Mouse (Mus musculus): ENCODE measurements around the gene St3gal2. TPM values are rescaled to one million over a fixed set of nuclear protein-coding genes. Genes with fewer than 3 reads are reported as not detected.
A peak's percentile ranks its signal among the peaks of the same experiment; 100 is the strongest.

The St3gal2 gene
- total RNA-seq (2021) (10 to 100 TPM; 20.2 to 22.0 TPM), polyA plus RNA-seq (2012; rRNA removed) (25.9 and 34.8 TPM in 2 replicates)
- long read RNA-seq, full-length matches to known transcripts: 14 of 21 reads
- long read RNA-seq, partial matches to known transcripts: 5 of 21 reads
- long read RNA-seq, other reads (novel, unspliced or antisense): 2 of 21 reads

DNA sequence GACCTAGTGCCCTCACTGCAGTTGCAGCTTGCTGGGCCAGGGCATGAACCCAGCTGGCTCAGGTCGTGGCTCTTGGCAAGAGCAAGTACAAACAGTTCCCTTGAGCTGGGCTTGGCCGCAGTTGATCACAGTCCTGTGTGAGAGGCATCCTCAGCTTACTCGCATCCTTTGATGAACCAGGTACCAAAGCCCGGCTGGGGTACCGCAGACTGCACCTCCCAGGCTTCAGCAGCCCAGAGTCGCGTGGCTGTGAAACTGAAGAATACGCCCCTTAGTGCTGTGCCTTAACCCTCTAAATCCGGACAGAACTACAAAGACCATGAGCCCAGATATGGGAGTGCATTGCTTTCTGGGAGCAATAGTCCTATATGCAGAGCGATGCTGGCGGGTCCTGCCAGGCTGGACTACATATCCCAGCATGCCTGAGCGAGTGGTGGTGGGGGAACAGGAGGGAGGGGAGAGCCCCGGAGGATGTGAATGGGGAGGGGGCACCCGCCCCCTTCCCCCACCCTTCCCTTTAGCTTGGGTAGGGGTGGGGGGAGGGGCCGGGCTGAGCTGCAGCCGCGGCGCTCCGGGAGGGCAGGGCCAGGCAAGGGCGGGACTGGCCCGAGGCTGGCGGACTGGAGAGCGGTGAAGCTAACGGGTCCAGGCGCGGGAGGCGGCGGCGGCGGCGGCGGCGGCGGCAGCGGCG lies at the start of gene St3gal2:
Gene St3gal2 (plus strand): TSS at position 582 of the 691 bp plus-strand sequence.
- intact Hi-C loops (cut with DNase I): loop anchor here (2.0 kb wide), 3 partner anchors 15 to 45 kb away; partner anchors contain the start of gene Fuk
- TF ChIP-seq EP300 (IDR thresholded peaks at IDR 0.05; ENCODE audit: insufficient read depth, low read depth, low read length) (no peak), CTCF (IDR thresholded peaks at IDR 0.05) (no peak), POLR2A (IDR thresholded peaks at IDR 0.05; ENCODE audit: insufficient read depth, low read depth, low read length) (no peak)
- Histone ChIP-seq H3K4me3 (peak within 1 kb of the TSS; percentile 78), H3K4me1 (ENCODE audit: control insufficient read depth, insufficient read depth, low read length) (peaks cover 4% of the 10 kb centered on the region), H3K27ac (peak within 1 kb of the TSS; percentile 88), H3K9ac (ENCODE audit: low read depth, low read length) (peak within 1 kb of the TSS; percentile 90), H3K79me2 (replicated peaks; ENCODE audit: control insufficient read depth, insufficient read depth, low read length) (peaks cover 5% of the 10 kb centered on the region), H3K36me3 (ENCODE audit: control insufficient read depth, insufficient read depth, low read length) (no peaks in the 10 kb centered on the region), H3K27me3 (ENCODE audit: control insufficient read depth, insufficient read depth, low read length) (no peaks in the 10 kb centered on the region)
- 2% methylated on average over 27 of the region's 36 CpGs for WGBS
- DNase-seq: peak; percentile 84 to 92

DNA sequence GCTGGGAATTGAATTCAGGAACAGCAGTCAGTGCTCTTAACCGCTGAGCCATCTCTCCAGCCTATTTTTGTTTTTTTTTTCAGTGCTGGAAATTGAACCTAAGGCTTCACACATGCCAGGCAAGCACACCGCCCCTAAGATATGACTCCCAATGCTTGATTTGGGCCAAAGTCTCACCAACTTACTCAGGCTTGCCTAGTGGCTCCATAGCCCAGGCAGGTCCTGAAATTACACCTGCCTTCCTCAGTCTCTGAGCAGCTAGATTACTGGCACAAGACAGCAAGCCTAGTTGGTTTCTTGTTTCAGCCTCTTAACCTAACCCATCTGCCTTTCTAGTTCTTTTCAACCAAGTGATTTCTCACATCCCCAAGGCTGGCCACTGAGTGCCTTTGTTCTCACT lies 49.2 kb upstream of the St3gal2 start:
- H3K27me3 ChIP-seq (ENCODE audit: control insufficient read depth, insufficient read depth, low read length): no peaks in the 10 kb centered on the region
- H3K79me2 ChIP-seq (replicated peaks; ENCODE audit: control insufficient read depth, insufficient read depth, low read length): no peaks in the 10 kb centered on the region
- no peak for DNase-seq
- no peak overlapping the region for H3K4me3 ChIP-seq
- H3K4me1 ChIP-seq (ENCODE audit: control insufficient read depth, insufficient read depth, low read length): no peaks in the 10 kb centered on the region
- H3K9ac ChIP-seq (ENCODE audit: low read depth, low read length): no peak overlapping the region
- WGBS: 96% methylated on average over 2 of the region's 2 CpGs
- H3K27ac ChIP-seq: no peak overlapping the region
- H3K36me3 ChIP-seq (ENCODE audit: control insufficient read depth, insufficient read depth, low read length): no peaks in the 10 kb centered on the region; the same call in 1 of the 2 replicates
- TF ChIP-seq CTCF (IDR thresholded peaks at IDR 0.05) (no peak), EP300 (IDR thresholded peaks at IDR 0.05; ENCODE audit: insufficient read depth, low read depth, low read length) (no peak), POLR2A (IDR thresholded peaks at IDR 0.05; ENCODE audit: insufficient read depth, low read depth, low read length) (no peak)
- intact Hi-C loops (cut with DNase I): no loop called here

DNA sequence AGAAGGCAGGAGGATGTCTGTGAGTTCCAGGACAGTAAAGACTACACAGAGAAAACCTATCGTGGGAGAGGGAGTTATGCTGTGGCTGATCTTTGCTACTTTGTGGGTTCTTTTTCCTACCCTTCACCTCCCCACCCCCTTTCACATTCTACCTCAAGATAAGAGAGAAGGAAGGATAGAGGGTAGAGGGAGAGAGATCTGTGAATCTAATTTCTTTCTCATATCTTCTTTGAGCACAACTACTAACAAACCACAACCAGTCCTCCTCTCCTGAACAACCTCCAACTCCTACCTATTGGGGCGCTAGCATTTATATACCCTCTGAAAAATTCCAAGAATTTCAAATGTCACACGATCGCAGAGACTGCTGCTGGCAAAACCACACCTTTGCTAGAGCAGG lies 41.9 kb upstream of the St3gal2 start:
- H3K4me1 ChIP-seq (ENCODE audit: control insufficient read depth, insufficient read depth, low read length): no peaks in the 10 kb centered on the region
- no peak for DNase-seq
- TF ChIP-seq CTCF (IDR thresholded peaks at IDR 0.05) (no peak), EP300 (IDR thresholded peaks at IDR 0.05; ENCODE audit: insufficient read depth, low read depth, low read length) (no peak), POLR2A (IDR thresholded peaks at IDR 0.05; ENCODE audit: insufficient read depth, low read depth, low read length) (no peak)
- H3K36me3 ChIP-seq (ENCODE audit: control insufficient read depth, insufficient read depth, low read length): no peaks in the 10 kb centered on the region
- no peak overlapping the region for H3K4me3 ChIP-seq
- 81% methylated on average over 4 of the region's 4 CpGs for WGBS
- no peak overlapping the region for H3K9ac ChIP-seq (ENCODE audit: low read depth, low read length)
- no peak overlapping the region for H3K27ac ChIP-seq
- no peaks in the 10 kb centered on the region for H3K27me3 ChIP-seq (ENCODE audit: control insufficient read depth, insufficient read depth, low read length)
- intact Hi-C loops (cut with DNase I): no loop called here
- no peaks in the 10 kb centered on the region for H3K79me2 ChIP-seq (replicated peaks; ENCODE audit: control insufficient read depth, insufficient read depth, low read length)

DNA sequence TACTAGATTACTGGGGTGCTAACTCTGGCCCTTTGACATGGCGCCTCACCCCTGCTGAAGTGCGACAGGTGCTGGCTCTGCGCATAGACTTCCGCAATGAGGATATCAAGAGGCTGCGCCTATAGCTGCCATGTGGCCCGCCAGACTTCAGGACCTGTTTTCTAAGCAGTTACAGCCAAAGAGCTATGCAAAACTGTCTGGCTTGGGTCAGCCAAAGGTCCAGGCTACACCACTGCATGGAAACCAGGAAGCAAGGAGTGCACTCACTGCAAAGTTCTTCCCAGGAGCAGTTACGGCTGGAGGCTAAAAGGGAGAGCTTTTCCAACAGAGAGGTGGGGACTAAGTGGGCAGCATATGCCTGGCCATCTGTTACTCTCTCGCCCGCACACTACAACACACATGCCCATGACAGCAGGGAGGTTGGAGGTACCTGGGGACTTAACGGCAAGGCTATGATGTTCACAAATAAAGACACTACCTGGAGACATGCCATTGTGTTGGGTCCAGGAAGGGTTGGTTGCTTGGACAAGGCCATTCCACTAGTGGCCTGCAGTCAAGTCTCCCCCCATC lies 37.9 kb upstream of the St3gal2 start:
- WGBS: 92% methylated on average over 10 of the region's 10 CpGs
- Histone ChIP-seq H3K27me3 (ENCODE audit: control insufficient read depth, insufficient read depth, low read length) (no peaks in the 10 kb centered on the region), H3K9ac (ENCODE audit: low read depth, low read length) (no peak overlapping the region), H3K4me1 (ENCODE audit: control insufficient read depth, insufficient read depth, low read length) (no peaks in the 10 kb centered on the region), H3K4me3 (no peak overlapping the region), H3K36me3 (ENCODE audit: control insufficient read depth, insufficient read depth, low read length) (no peaks in the 10 kb centered on the region), H3K79me2 (replicated peaks; ENCODE audit: control insufficient read depth, insufficient read depth, low read length) (no peaks in the 10 kb centered on the region), H3K27ac (no peak overlapping the region)
- intact Hi-C loops (cut with DNase I): no loop called here
- no peak for TF ChIP-seq POLR2A (IDR thresholded peaks at IDR 0.05; ENCODE audit: insufficient read depth, low read depth, low read length)
- no peak for TF ChIP-seq CTCF (IDR thresholded peaks at IDR 0.05)
- no peak for TF ChIP-seq EP300 (IDR thresholded peaks at IDR 0.05; ENCODE audit: insufficient read depth, low read depth, low read length)
- DNase-seq: no peak

DNA sequence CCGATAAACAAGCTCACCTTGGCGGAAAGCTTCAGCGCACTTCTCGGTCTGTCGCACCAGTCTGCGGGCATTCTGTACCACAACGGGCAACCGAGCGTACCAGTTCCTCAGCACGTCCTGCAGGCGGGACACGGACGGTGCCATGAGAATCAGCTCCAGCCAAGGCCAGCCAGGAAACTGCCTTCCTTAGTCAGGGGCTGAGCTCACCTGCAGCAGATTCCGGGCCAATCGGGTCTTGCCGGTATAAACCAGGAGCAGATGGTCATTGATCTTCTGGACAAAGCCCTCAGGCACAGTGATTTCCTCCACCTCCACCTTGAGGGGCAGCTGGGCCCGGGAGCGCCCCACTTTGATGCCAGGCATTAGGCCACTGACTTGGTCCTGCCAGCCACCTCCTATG lies 35.9 kb upstream of the St3gal2 start:
- no peaks in the 10 kb centered on the region for H3K4me1 ChIP-seq (ENCODE audit: control insufficient read depth, insufficient read depth, low read length)
- H3K27ac ChIP-seq: no peak overlapping the region
- H3K36me3 ChIP-seq (ENCODE audit: control insufficient read depth, insufficient read depth, low read length): no peaks in the 10 kb centered on the region
- no peak overlapping the region for H3K9ac ChIP-seq (ENCODE audit: low read depth, low read length)
- no peak for TF ChIP-seq POLR2A (IDR thresholded peaks at IDR 0.05; ENCODE audit: insufficient read depth, low read depth, low read length)
- no peak for TF ChIP-seq CTCF (IDR thresholded peaks at IDR 0.05)
- TF ChIP-seq EP300 (IDR thresholded peaks at IDR 0.05; ENCODE audit: insufficient read depth, low read depth, low read length): no peak
- DNase-seq: no peak
- H3K27me3 ChIP-seq (ENCODE audit: control insufficient read depth, insufficient read depth, low read length): no peaks in the 10 kb centered on the region
- 96% methylated on average over 18 of the region's 18 CpGs for WGBS
- no peak overlapping the region for H3K4me3 ChIP-seq
- H3K79me2 ChIP-seq (replicated peaks; ENCODE audit: control insufficient read depth, insufficient read depth, low read length): no peaks in the 10 kb centered on the region
- intact Hi-C loops (cut with DNase I): no loop called here

DNA sequence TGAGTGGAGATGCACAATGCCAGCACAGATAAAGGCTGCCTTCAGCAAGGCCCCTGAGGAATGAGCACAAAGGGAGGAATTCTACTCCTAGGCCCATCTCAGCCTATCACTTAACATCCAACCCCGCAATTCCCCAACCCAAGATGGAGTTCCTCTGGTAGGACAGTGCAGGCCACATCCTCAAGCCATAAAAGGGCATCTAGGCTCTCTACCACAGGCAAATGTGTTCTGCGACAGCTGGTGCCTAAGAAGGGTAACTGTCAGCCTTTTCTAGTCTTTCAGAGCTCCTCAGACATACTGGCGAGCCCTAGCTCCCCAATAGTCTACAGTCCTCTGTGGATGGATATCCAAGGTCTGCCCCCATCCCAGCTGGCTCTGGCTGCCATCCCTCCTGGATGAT lies 33.1 kb upstream of the St3gal2 start:
- intact Hi-C loops (cut with DNase I): no loop called here
- WGBS: 85% methylated on average over 3 of the region's 3 CpGs
- TF ChIP-seq CTCF (IDR thresholded peaks at IDR 0.05): no peak
- TF ChIP-seq POLR2A (IDR thresholded peaks at IDR 0.05; ENCODE audit: insufficient read depth, low read depth, low read length): no peak
- no peak for TF ChIP-seq EP300 (IDR thresholded peaks at IDR 0.05; ENCODE audit: insufficient read depth, low read depth, low read length)

More for the DNA sequence above, 33.1 kb upstream of the St3gal2 start:
- Histone ChIP-seq H3K36me3 (ENCODE audit: control insufficient read depth, insufficient read depth, low read length) (no peaks in the 10 kb centered on the region), H3K27ac (no peak overlapping the region), H3K9ac (ENCODE audit: low read depth, low read length) (no peak overlapping the region), H3K4me1 (ENCODE audit: control insufficient read depth, insufficient read depth, low read length) (no peaks in the 10 kb centered on the region), H3K4me3 (no peak overlapping the region), H3K27me3 (ENCODE audit: control insufficient read depth, insufficient read depth, low read length) (no peaks in the 10 kb centered on the region), H3K79me2 (replicated peaks; ENCODE audit: control insufficient read depth, insufficient read depth, low read length) (no peaks in the 10 kb centered on the region)
- DNase-seq: no peak
